Mouse (Mus musculus): ENCODE data around the gene Plk2.

Gene Plk2

GRCm38 (mm10) chr13:110406152-110406551, 11.3 kb downstream of the Plk2 start:
- no peak for DNase-seq (ENCODE audit: low spot score in 2 of 2)

GRCm38 (mm10) chr13:110412572-110413209, 17.8 kb downstream of the Plk2 start:
- no peak for DNase-seq (ENCODE audit: low spot score in 2 of 2)

GRCm38 (mm10) chr13:110418656-110419055, 23.8 kb downstream of the Plk2 start:
- DNase-seq (ENCODE audit: low spot score in 2 of 2): no peak

- no peak for DNase-seq (ENCODE audit: low spot score in 2 of 2)
Measured at GRCm38 (mm10) chr13:110419640-110420039, 24.8 kb downstream of the Plk2 start.

GRCm38 (mm10) chr13:110422434-110422833, 27.6 kb downstream of the Plk2 start:
- no peak for DNase-seq (ENCODE audit: low spot score in 2 of 2)

GRCm38 (mm10) chr13:110425512-110426222, 30.8 kb downstream of the Plk2 start:
- no peak for DNase-seq (ENCODE audit: low spot score in 2 of 2)

GRCm38 (mm10) chr13:110431388-110431787, 36.5 kb downstream of the Plk2 start:
- DNase-seq (ENCODE audit: low spot score in 2 of 2): no peak

- no peak for DNase-seq (ENCODE audit: low spot score in 2 of 2)
Measured at GRCm38 (mm10) chr13:110432062-110432566, 37.3 kb downstream of the Plk2 start.

- no peak for DNase-seq (ENCODE audit: low spot score in 2 of 2)
Measured at GRCm38 (mm10) chr13:110432613-110433012, 37.8 kb downstream of the Plk2 start.

- no peak for DNase-seq (ENCODE audit: low spot score in 2 of 2)
Measured at GRCm38 (mm10) chr13:110436692-110437091, 41.8 kb downstream of the Plk2 start.

- no peak for DNase-seq (ENCODE audit: low spot score in 2 of 2)
Measured at GRCm38 (mm10) chr13:110438624-110439023, 43.8 kb downstream of the Plk2 start.

- no peak for DNase-seq (ENCODE audit: low spot score in 2 of 2)
Measured at GRCm38 (mm10) chr13:110444335-110444734, 49.5 kb downstream of the Plk2 start.

GRCm38 (mm10) chr13:110444894-110445293, 50.0 kb downstream of the Plk2 start:
- no peak for DNase-seq (ENCODE audit: low spot score in 2 of 2)

GRCm38 (mm10) chr13:110446434-110446833, 51.6 kb downstream of the Plk2 start:
- peak in 1 of 2 experiments; percentile 49 for DNase-seq (ENCODE audit: low spot score in 2 of 2)

- DNase-seq (ENCODE audit: low spot score in 2 of 2): no peak
Measured at GRCm38 (mm10) chr13:110450056-110450455, 55.2 kb downstream of the Plk2 start.
